Mouse (Mus musculus): ENCODE measurements around the gene Capn5.

Gene Capn5

GRCm38 (mm10) chr7:98149802-98150201, 28.3 kb downstream of the Capn5 start:
- in situ Hi-C loops (cut with MseI, MboI), result loop anchor here in 1 of 2 experiments (5.0 kb wide), 1 partner anchor 42 kb away; no protein-coding TSS in a partner anchor

- in situ Hi-C loops (cut with MseI, MboI), result no loop called here
Measured at GRCm38 (mm10) chr7:98148721-98149407, 29.2 kb downstream of the Capn5 start.

- in situ Hi-C loops (cut with MseI, MboI), result no loop called here
Measured at GRCm38 (mm10) chr7:98147766-98148165, 30.3 kb downstream of the Capn5 start.

GRCm38 (mm10) chr7:98146447-98146845, 31.6 kb downstream of the Capn5 start:
- in situ Hi-C loops (cut with MseI, MboI), result no loop called here

GRCm38 (mm10) chr7:98145842-98146446, 32.1 kb downstream of the Capn5 start:
- in situ Hi-C loops (cut with MseI, MboI), result no loop called here

- in situ Hi-C loops (cut with MseI, MboI), result no loop called here
Measured at GRCm38 (mm10) chr7:98145402-98145801, 32.7 kb downstream of the Capn5 start, which contains the start of gene Omp. Omp (minus strand) TSS chr7:98145502.

- in situ Hi-C loops (cut with MseI, MboI), result no loop called here
Measured at GRCm38 (mm10) chr7:98142648-98143047, 35.4 kb downstream of the Capn5 start.

GRCm38 (mm10) chr7:98142247-98142646, 35.8 kb downstream of the Capn5 start:
- in situ Hi-C loops (cut with MseI, MboI), result no loop called here

- in situ Hi-C loops (cut with MseI, MboI), result no loop called here
Measured at GRCm38 (mm10) chr7:98141206-98141605, 36.9 kb downstream of the Capn5 start.

- in situ Hi-C loops (cut with MseI, MboI), result no loop called here
Measured at GRCm38 (mm10) chr7:98140597-98140996, 37.5 kb downstream of the Capn5 start.

GRCm38 (mm10) chr7:98139216-98139615, 38.9 kb downstream of the Capn5 start:
- in situ Hi-C loops (cut with MseI, MboI), result no loop called here

- in situ Hi-C loops (cut with MseI, MboI), result no loop called here
Measured at GRCm38 (mm10) chr7:98137995-98138394, 40.1 kb downstream of the Capn5 start.

GRCm38 (mm10) chr7:98137583-98137982, 40.5 kb downstream of the Capn5 start:
- in situ Hi-C loops (cut with MseI, MboI), result no loop called here

- in situ Hi-C loops (cut with MseI, MboI), result no loop called here
Measured at GRCm38 (mm10) chr7:98131751-98132150, 46.3 kb downstream of the Capn5 start.

- in situ Hi-C loops (cut with MseI, MboI), result loop anchor here in 1 of 2 experiments (10.0 kb wide), 2 partner anchors 61 to 141 kb away; no protein-coding TSS in a partner anchor
Measured at GRCm38 (mm10) chr7:98125473-98125872, 52.6 kb downstream of the Capn5 start.

GRCm38 (mm10) chr7:98124701-98125100, 53.4 kb downstream of the Capn5 start:
- in situ Hi-C loops (cut with MseI, MboI), result loop anchor here in 1 of 2 experiments (10.0 kb wide), 2 partner anchors 60 to 140 kb away; no protein-coding TSS in a partner anchor

- in situ Hi-C loops (cut with MseI, MboI), result loop anchor here in 1 of 2 experiments (10.0 kb wide), 2 partner anchors 57 to 137 kb away; no protein-coding TSS in a partner anchor
Measured at GRCm38 (mm10) chr7:98121673-98122072, 56.4 kb downstream of the Capn5 start.

GRCm38 (mm10) chr7:98121241-98121640, 56.8 kb downstream of the Capn5 start:
- in situ Hi-C loops (cut with MseI, MboI), result loop anchor here in 1 of 2 experiments (10.0 kb wide), 2 partner anchors 56 to 136 kb away; no protein-coding TSS in a partner anchor

- in situ Hi-C loops (cut with MseI, MboI), result loop anchor here in 1 of 2 experiments (10.0 kb wide), 2 partner anchors 56 to 136 kb away; no protein-coding TSS in a partner anchor
Measured at GRCm38 (mm10) chr7:98120325-98120724, 57.7 kb downstream of the Capn5 start.

- in situ Hi-C loops (cut with MseI, MboI), result loop anchor here in 1 of 2 experiments (10.0 kb wide), 2 partner anchors 55 to 135 kb away; no protein-coding TSS in a partner anchor
Measured at GRCm38 (mm10) chr7:98119961-98120232, 58.2 kb downstream of the Capn5 start.

GRCm38 (mm10) chr7:98119179-98119960, 58.7 kb downstream of the Capn5 start, which contains the start of gene Myo7a:
Myo7a (minus strand) TSS chr7:98119524.
- in situ Hi-C loops (cut with MseI, MboI), result no loop called here

Measured in mouse trophoblast stem cell (cell line).